Mouse (Mus musculus): ENCODE measurements around the gene Zfp879.

Zfp879 gene

DNA sequence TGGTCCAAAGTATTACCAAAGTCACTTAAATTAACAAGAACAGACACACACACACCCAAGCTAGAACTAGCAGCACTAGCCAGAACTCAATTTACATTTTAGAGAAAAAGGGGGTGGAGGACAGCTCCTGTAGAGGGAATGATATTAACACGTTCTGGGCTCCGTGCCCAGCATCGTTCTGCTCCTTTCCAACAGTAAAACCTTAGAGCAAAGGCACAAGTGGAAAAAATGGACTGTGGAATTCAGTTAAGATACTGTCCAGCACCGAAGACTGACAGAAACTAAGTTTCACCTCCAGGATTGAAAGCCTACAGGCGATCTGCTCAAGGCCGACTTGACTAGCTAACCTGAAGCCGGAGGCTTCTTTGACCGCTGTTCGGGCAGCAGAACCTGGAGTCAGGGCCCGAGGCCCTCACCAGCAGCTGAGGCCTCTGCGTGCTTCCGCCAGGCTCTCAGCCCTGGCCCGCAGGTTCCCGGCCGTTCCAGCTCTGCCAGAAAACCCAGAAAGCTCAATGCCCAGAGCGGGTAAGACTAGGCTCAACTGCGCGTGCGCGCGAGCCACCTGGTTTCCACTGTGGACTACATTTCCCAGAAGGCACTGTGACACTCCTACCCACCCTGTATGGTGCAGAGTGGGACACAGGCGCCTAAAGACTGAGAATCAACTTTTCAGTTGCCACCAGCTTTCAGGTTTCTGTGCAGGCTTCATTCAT is at the start of gene Zfp879:
TSS of gene Zfp879 (minus strand) at position 530 of the 713 bp plus-strand sequence.
- DNase-seq: peak; percentile 97

GRCm38 (mm10) chr11:50887390-50888128 is 46.2 kb upstream of the Zfp879 start, which contains the start of gene Zfp454:
Gene Zfp454, minus strand, starts transcription at chr11:50887651.
- peak; percentile 92 for DNase-seq

GRCm38 (mm10) chr11:50886933-50887293 is 45.6 kb upstream of the Zfp879 start:
- DNase-seq: no peak

GRCm38 (mm10) chr11:50886231-50886932 is 45.0 kb upstream of the Zfp879 start:
- peak; percentile 34 for DNase-seq

DNA sequence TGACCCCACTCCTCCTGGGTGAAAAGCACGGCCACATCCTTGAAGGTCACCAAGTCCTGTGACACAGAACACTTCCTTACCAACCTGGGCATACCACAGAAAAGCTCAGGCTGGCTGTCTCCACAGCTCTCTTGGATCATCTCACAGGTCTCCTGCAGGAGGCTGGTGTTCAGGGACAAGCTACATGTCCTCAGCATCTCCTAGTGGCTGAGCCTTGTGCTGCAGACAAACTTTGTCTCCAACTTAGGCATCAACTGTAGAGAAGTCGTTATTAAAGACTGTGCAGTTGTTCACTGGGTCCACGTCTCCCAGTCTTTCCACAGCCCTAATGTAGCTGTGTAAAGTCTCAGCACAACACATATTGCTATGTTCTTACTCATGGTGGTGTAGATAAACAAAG is 42.4 kb upstream of the Zfp879 start:
- DNase-seq: no peak

GRCm38 (mm10) chr11:50878641-50879040 is 37.3 kb upstream of the Zfp879 start:
- DNase-seq: no peak

GRCm38 (mm10) chr11:50850989-50851601 is 9.7 kb upstream of the Zfp879 start:
- no peak for DNase-seq

DNA sequence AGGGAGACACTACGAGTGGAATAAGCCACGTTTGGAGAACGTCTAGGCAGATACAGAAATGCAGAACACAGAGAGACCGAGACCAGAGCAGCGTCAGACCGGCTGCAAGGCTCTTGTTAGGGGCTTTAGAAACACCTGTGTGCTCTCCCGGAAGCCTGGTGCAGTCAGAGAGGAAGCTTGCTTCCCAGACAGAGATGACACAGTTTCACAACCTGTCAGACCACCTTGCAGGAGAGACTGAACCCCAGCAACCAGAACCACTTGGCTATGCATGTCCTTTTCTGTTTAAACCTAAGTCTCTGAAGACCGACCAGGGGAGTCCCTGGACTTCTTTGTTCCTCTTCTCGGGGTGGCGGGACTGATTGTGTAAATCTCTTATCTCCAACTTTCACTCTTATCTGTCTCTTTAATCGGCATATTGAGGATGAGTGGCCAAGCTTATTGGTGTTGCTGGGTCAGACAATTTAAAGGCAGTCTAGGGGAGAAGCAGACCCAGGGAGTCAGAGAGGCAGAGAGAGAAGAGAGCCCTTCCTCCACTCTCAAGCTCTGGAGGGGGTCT is 8.9 kb upstream of the Zfp879 start, which contains the start of gene Grm6:
TSS of gene Grm6 (plus strand) at position 509 of the 559 bp plus-strand sequence.
- DNase-seq: no peak

GRCm38 (mm10) chr11:50849310-50849709 is 8.0 kb upstream of the Zfp879 start:
- no peak for DNase-seq

DNA sequence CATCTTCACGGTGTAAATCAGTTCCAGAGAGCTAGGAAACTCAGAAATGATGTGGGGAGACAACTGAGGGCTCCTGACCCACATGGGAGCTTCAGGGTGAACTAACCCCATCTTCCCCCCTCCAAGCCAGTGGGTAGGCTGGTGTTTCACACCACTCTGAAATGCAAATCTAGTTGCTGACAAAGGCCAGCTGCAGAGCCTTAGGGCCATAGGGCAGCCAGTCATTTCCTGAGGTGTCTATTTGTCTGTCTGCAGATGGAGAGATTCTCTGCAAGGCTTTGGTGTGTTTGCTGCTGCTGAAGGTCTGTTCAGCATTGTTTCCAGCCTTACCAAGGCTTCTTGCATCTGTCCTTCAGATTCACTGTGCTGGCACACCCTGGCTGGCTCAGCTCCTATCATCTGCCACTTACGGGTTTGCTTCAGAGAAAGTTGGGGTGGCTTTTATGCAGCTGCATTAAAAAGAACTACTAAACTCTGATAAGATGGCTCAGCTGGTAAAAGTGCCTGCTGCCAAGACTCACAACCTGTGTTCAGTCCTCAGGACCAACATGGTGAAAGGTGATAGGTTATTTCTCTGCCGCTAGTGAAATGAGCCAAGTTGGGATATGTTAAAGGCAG is 7.3 kb upstream of the Zfp879 start:
- no peak for DNase-seq

GRCm38 (mm10) chr11:50847047-50847446 is 5.7 kb upstream of the Zfp879 start:
- no peak for DNase-seq

DNA sequence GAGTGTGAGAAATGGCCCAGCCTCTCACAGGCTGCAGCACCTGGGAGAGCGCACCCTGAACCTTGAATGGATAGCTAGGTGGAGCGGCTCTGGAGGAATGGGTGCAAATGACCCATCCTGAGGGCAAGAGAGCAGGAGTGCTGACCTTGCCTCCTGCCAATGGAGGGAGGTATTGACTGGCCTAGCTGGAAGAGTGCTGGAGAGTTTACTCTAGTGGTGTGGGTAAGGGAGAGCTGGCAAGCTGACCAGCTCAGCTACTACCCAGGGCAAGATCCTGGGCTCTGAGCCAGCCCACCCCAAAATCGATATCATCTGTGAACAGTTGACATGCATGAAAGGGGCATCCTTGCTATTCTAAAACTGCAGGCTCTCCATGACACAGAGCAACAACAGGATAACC is 4.6 kb upstream of the Zfp879 start:
- DNase-seq: no peak

DNA sequence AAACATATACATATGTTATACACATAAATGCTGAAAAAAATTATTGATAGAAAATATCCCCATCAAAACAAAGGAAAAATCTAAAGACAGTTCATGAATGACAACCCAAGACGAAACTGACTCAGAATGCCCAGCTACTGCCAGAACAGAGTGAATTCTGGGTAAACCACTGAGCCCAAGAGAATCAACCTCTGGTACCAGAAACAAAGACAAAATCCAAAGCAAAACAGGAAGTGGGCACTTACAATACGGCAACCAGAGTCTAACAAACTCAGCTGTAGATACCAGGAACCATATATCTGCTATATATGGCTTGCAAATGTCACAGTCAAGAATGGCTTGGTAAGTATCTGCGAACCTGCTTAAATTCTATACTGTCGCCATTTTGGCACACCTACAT is 5.6 kb downstream of the Zfp879 start:
- DNase-seq: no peak

DNA sequence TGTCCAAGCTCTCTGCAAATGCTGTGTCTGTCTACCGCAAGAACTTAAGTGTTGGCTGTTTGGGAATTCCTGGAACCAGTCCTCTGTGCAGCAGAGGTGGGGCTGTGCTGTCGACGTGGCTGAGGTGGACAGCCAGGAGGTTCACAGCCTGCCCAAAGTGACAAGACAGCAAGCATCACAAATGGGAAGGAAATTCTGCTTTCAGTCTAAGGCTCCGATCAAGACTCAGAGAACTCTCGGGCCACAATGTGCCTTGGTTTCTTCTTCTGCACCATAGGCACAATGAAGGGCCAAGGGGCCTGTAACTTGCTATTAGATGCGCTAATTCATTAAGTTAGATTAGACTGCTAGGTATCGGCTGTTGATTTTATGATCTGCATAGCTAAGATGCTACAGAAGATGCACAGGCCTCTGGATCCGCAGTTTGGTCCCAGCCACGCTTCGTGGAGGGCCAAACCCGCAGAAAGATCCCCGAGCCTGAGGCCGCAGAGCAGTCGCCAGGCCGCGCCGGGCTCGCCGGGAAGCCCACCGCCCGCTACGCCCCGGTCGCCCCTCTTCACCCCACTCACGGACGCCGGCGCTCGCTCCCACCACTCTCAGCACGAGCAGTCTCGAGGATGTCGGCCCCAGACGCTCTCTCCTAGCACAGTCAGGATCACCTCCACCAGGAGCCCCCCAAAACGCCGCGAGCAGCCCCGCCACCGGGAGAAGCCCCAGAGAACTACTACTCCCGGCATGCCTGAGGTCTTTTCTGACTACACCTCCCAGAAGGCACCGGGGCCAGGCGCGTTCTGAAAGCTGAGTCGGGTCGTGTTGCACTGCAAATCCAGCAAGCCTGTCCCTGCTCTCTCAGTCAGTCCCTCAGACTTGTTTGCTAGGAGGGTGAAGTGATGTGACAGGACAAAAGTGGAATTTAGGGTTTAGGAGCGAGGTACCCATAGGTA is 14.1 kb downstream of the Zfp879 start, which contains the start of gene Zfp354c:
TSS of gene Zfp354c (minus strand) at position 715 of the 944 bp plus-strand sequence.
- DNase-seq: peak; percentile 80

DNA sequence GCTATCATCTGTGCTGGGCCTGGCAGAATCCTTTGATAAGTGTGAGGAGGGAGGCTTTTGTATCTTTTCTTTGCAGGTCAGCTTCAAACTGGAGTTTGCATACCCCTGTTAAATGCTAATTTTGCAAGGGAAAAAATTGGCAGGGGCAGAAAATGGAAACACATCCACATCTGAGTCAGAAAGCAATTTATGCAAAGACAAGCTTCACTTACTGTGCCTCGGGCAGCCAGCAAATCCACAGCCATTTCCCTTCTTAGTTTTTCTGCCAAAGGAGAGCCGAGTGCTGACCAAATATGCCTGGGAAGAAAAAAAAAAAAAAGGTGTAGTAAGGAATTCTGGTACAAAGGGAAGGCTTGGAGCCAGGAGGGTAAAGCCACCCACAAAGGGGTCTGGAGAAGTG is 15.1 kb downstream of the Zfp879 start:
- no peak for DNase-seq

GRCm38 (mm10) chr11:50814233-50814632 is 27.1 kb downstream of the Zfp879 start:
- no peak for DNase-seq

DNA sequence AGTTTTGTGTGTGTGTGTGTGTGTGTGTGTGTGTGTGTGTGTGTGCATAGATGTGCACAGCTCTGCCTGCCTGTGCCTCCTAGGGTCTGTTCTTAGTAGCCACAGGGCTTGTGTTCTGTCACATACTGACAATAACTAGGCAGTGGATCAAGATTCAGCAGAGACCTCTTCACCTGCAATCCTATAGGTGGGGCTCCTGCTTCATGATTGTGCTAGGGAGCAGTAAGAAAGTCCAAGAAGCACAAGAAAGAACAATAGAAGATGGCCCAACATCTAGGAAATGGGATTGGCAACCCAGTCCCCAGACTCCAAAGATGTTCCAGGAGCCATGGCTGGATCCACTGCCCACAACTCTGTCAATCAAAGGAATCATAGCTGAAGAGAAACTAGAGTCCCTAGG is 42.5 kb downstream of the Zfp879 start:
- DNase-seq: no peak

DNA sequence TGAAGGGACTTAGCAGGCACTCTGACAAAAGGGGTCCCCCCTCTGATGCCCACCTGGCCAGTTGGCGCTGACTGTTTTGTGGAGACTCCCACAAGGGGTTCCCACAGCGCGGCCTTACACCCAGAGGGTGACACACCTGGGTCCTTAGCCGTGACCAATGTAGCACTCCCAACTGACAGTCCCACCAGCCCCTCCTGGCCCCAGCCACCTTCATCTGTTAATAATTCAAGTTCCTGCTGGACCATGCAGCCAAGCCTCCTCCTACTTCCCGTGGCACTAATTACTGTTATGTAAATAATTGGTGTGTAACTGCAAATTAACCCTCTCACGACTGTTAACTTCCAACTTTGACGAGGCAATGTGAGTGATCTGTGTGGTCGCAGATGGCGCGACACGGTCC is 43.7 kb downstream of the Zfp879 start:
- no peak for DNase-seq
